Mouse (Mus musculus): Measurements from ENCODE around the gene Efna2. TPM values are rescaled to one million over a fixed set of nuclear protein-coding genes. Genes with fewer than 3 reads are reported as not detected.
A peak's percentile ranks its signal among the peaks of the same experiment; 100 is the strongest.
"Not testable (repeated sequence)": the region's sequence is repeated elsewhere in the genome, so short reads cannot be mapped to it uniquely, and the experiment has no call there.

The Efna2 gene
- polyA plus RNA-seq, 1 experiment from 2014 or later = 50.5 TPM

- H3K36me3 ChIP-seq = peaks cover 29% of the 10 kb centered on the region
- peak overlapping the region; percentile 91 for H3K27ac ChIP-seq
- ATAC-seq (ENCODE audit: low FRiP score) = peak; percentile 86
- H3K27me3 ChIP-seq = no peaks in the 10 kb centered on the region
- H3K4me1 ChIP-seq = peaks cover 82% of the 10 kb centered on the region
- no peaks in the 10 kb centered on the region for H3K9me3 ChIP-seq (replicated peaks)
- H3K4me3 ChIP-seq = peak overlapping the region; percentile 41
- peak overlapping the region; percentile 63 for H3K4me2 ChIP-seq (replicated peaks)
- H3K9ac ChIP-seq = peak overlapping the region; percentile 48
- under 1% methylated on average over 55 of the region's 55 CpGs for WGBS
Measured at GRCm38 (mm10) chr10:80159561-80160454, 19.5 kb upstream of the Efna2 start.

- Histone ChIP-seq H3K4me2 (replicated peaks) (peak overlapping the region; percentile 63), H3K4me1 (peaks cover 81% of the 10 kb centered on the region), H3K27me3 (no peaks in the 10 kb centered on the region), H3K4me3 (peak overlapping the region; percentile 41), H3K27ac (peak overlapping the region; percentile 91), H3K9me3 (replicated peaks) (no peaks in the 10 kb centered on the region), H3K9ac (peak overlapping the region; percentile 53), H3K36me3 (peaks cover 20% of the 10 kb centered on the region)
- ATAC-seq (ENCODE audit: low FRiP score) = no peak
- WGBS = 2% methylated on average over 33 of the region's 33 CpGs
Measured at GRCm38 (mm10) chr10:80160455-80161371, 18.6 kb upstream of the Efna2 start.

- peak overlapping the region; percentile 63 for H3K4me2 ChIP-seq (replicated peaks)
- H3K9me3 ChIP-seq (replicated peaks) = no peaks in the 10 kb centered on the region
- peaks cover 10% of the 10 kb centered on the region for H3K36me3 ChIP-seq
- WGBS = 6% methylated on average over 7 of the region's 7 CpGs
- peak overlapping the region; percentile 21; the same call in 1 of the 2 replicates for H3K4me3 ChIP-seq
- no peak for ATAC-seq (ENCODE audit: low FRiP score)
- H3K27ac ChIP-seq = peak overlapping the region; percentile 91
- peaks cover 77% of the 10 kb centered on the region for H3K4me1 ChIP-seq
- no peaks in the 10 kb centered on the region for H3K27me3 ChIP-seq
- H3K9ac ChIP-seq = no peak overlapping the region
Measured at GRCm38 (mm10) chr10:80161522-80162242, 17.6 kb upstream of the Efna2 start.

GRCm38 (mm10) chr10:80162243-80162608 lies 17.1 kb upstream of the Efna2 start:
- H3K4me2 ChIP-seq (replicated peaks) = no peak overlapping the region
- H3K9me3 ChIP-seq (replicated peaks) = no peaks in the 10 kb centered on the region
- H3K27me3 ChIP-seq = no peaks in the 10 kb centered on the region
- H3K36me3 ChIP-seq = peaks cover 5% of the 10 kb centered on the region
- peaks cover 76% of the 10 kb centered on the region for H3K4me1 ChIP-seq
- no peak for ATAC-seq (ENCODE audit: low FRiP score)
- peak overlapping the region; percentile 91; the same call in 1 of the 2 replicates for H3K27ac ChIP-seq
- no peak overlapping the region for H3K9ac ChIP-seq
- 78% methylated on average over 3 of the region's 3 CpGs for WGBS
- no peak overlapping the region for H3K4me3 ChIP-seq

- no peaks in the 10 kb centered on the region for H3K27me3 ChIP-seq
- ATAC-seq (ENCODE audit: low FRiP score) = no peak
- H3K27ac ChIP-seq = no peak overlapping the region
- no peak overlapping the region for H3K4me2 ChIP-seq (replicated peaks)
- H3K36me3 ChIP-seq = no peaks in the 10 kb centered on the region
- peaks cover 71% of the 10 kb centered on the region for H3K4me1 ChIP-seq
- H3K4me3 ChIP-seq = no peak overlapping the region
- 0 out of 2 replicates have a peak overlapping the region, but pooled peaks have one; percentile 27 for H3K9ac ChIP-seq
- WGBS = 72% methylated on average over 6 of the region's 6 CpGs
- H3K9me3 ChIP-seq (replicated peaks) = no peaks in the 10 kb centered on the region
Measured at GRCm38 (mm10) chr10:80162716-80163299, 16.5 kb upstream of the Efna2 start.

GRCm38 (mm10) chr10:80163721-80164120 lies 15.6 kb upstream of the Efna2 start:
- peak overlapping the region; percentile 0; the same call in 1 of the 2 replicates for H3K4me3 ChIP-seq
- H3K9ac ChIP-seq = 0 out of 2 replicates have a peak overlapping the region, but pooled peaks have one; percentile 72
- H3K27ac ChIP-seq = no peak overlapping the region
- no peaks in the 10 kb centered on the region for H3K9me3 ChIP-seq (replicated peaks)
- peaks cover 67% of the 10 kb centered on the region for H3K4me1 ChIP-seq
- no peak for ATAC-seq (ENCODE audit: low FRiP score)
- peak overlapping the region; percentile 80; the same call in 1 of the 2 replicates for H3K4me2 ChIP-seq (replicated peaks)
- H3K27me3 ChIP-seq = no peaks in the 10 kb centered on the region
- WGBS = 73% methylated on average over 8 of the region's 8 CpGs
- no peaks in the 10 kb centered on the region for H3K36me3 ChIP-seq

- peak overlapping the region; percentile 80 for H3K4me2 ChIP-seq (replicated peaks)
- H3K27me3 ChIP-seq = no peaks in the 10 kb centered on the region
- H3K4me1 ChIP-seq = peaks cover 67% of the 10 kb centered on the region
- peak overlapping the region; percentile 88 for H3K27ac ChIP-seq
- H3K4me3 ChIP-seq = peak overlapping the region; percentile 35
- whole genome bisulfite sequencing = 9% methylated on average over 44 of the region's 44 CpGs
- H3K9ac ChIP-seq = peak overlapping the region; percentile 72
- peaks cover 4% of the 10 kb centered on the region; the same call in 1 of the 2 replicates for H3K36me3 ChIP-seq
- H3K9me3 ChIP-seq (replicated peaks) = no peaks in the 10 kb centered on the region
- ATAC-seq (ENCODE audit: low FRiP score) = no peak
Measured at GRCm38 (mm10) chr10:80164161-80164997, 14.9 kb upstream of the Efna2 start.

- peak overlapping the region; percentile 88 for H3K27ac ChIP-seq
- WGBS = under 1% methylated on average over 17 of the region's 17 CpGs
- peaks cover 69% of the 10 kb centered on the region for H3K4me1 ChIP-seq
- no peaks in the 10 kb centered on the region for H3K27me3 ChIP-seq
- H3K4me3 ChIP-seq = peak overlapping the region; percentile 35
- no peaks in the 10 kb centered on the region for H3K9me3 ChIP-seq (replicated peaks)
- peak overlapping the region; percentile 72 for H3K9ac ChIP-seq
- ATAC-seq (ENCODE audit: low FRiP score) = peak; percentile 21
- peaks cover 8% of the 10 kb centered on the region for H3K36me3 ChIP-seq
- H3K4me2 ChIP-seq (replicated peaks) = peak overlapping the region; percentile 80
Measured at GRCm38 (mm10) chr10:80164998-80165344, 14.3 kb upstream of the Efna2 start.

- Histone ChIP-seq H3K4me3 (peak within 1 kb of the TSS; percentile 94), H3K4me1 (peaks cover 69% of the 10 kb centered on the region), H3K9ac (peak within 1 kb of the TSS; percentile 99), H3K4me2 (replicated peaks) (peak within 1 kb of the TSS; percentile 89), H3K27ac (peak within 1 kb of the TSS; percentile 99), H3K36me3 (peaks cover 14% of the 10 kb centered on the region), H3K9me3 (replicated peaks) (no peaks in the 10 kb centered on the region), H3K27me3 (no peaks in the 10 kb centered on the region)
- 0 out of 2 replicates have a peak, but pooled peaks have one; percentile 5 for ATAC-seq (ENCODE audit: low FRiP score)
- WGBS = 13% methylated on average over 20 of the region's 20 CpGs
Measured at GRCm38 (mm10) chr10:80165392-80166128, 13.7 kb upstream of the Efna2 start, which contains the start of gene Cirbp. Gene Cirbp (plus strand): TSS chr10:80165985.

- not testable (repeated sequence) for H3K9me3 ChIP-seq (replicated peaks); ATAC-seq (ENCODE audit: low FRiP score); H3K27me3 ChIP-seq; H3K4me3 ChIP-seq
- H3K4me1 ChIP-seq = peaks cover 66% of the 10 kb centered on the region
- H3K9ac ChIP-seq = 0 out of 2 replicates have a peak overlapping the region, but pooled peaks have one; percentile 32
- WGBS = 91% methylated on average over 4 of the region's 4 CpGs
- H3K4me2 ChIP-seq (replicated peaks) = peak overlapping the region; percentile 80
- H3K36me3 ChIP-seq = peaks cover 19% of the 10 kb centered on the region
- peak overlapping the region; percentile 99 for H3K27ac ChIP-seq
Measured at GRCm38 (mm10) chr10:80166136-80166535, 13.1 kb upstream of the Efna2 start.

All from hindbrain, embryonic 12.5 days (tissue).